Mouse (Mus musculus): ENCODE data around the gene Fkbp5.

Fkbp5 gene

GRCm38 (mm10) chr17:28523355-28524008 is 6.2 kb upstream of the Fkbp5 start:
- DNase-seq (ENCODE audit: low spot score in 2 of 2), result no peak

- peak; percentile 96 to 97 for DNase-seq (ENCODE audit: low spot score in 2 of 2)
These were observed 5.5 kb upstream of the Fkbp5 start for GRCm38 (mm10) chr17:28522623-28523354.

GRCm38 (mm10) chr17:28521920-28522319 is 4.6 kb upstream of the Fkbp5 start:
- no peak for DNase-seq (ENCODE audit: low spot score in 2 of 2)

GRCm38 (mm10) chr17:28521071-28521726 is 3.9 kb upstream of the Fkbp5 start:
- peak in 1 of 2 experiments; percentile 60 for DNase-seq (ENCODE audit: low spot score in 2 of 2)

GRCm38 (mm10) chr17:28520561-28520960 is 3.2 kb upstream of the Fkbp5 start:
- DNase-seq (ENCODE audit: low spot score in 2 of 2), result no peak

GRCm38 (mm10) chr17:28519827-28520226 is 2.5 kb upstream of the Fkbp5 start:
- DNase-seq (ENCODE audit: low spot score in 2 of 2), result peak in 1 of 2 experiments; percentile 63

GRCm38 (mm10) chr17:28518615-28519071 is 1.3 kb upstream of the Fkbp5 start:
- DNase-seq (ENCODE audit: low spot score in 2 of 2), result peak; percentile 52 to 68

- DNase-seq (ENCODE audit: low spot score in 2 of 2), result peak; percentile 71 to 77
These were observed 758 bp upstream of the Fkbp5 start for GRCm38 (mm10) chr17:28517956-28518614.

- peak in 1 of 2 experiments; percentile 57 for DNase-seq (ENCODE audit: low spot score in 2 of 2)
These were observed 446 bp downstream of the Fkbp5 start for GRCm38 (mm10) chr17:28516881-28517280.

- DNase-seq (ENCODE audit: low spot score in 2 of 2), result peak; percentile 54 to 55
These were observed 1.6 kb downstream of the Fkbp5 start for GRCm38 (mm10) chr17:28515431-28516341.

GRCm38 (mm10) chr17:28514555-28514954 is 2.8 kb downstream of the Fkbp5 start:
- DNase-seq (ENCODE audit: low spot score in 2 of 2), result no peak

GRCm38 (mm10) chr17:28513844-28514243 is 3.5 kb downstream of the Fkbp5 start:
- no peak for DNase-seq (ENCODE audit: low spot score in 2 of 2)

GRCm38 (mm10) chr17:28513337-28513736 is 4.0 kb downstream of the Fkbp5 start:
- DNase-seq (ENCODE audit: low spot score in 2 of 2), result no peak

GRCm38 (mm10) chr17:28512696-28513095 is 4.6 kb downstream of the Fkbp5 start:
- no peak for DNase-seq (ENCODE audit: low spot score in 2 of 2)

- DNase-seq (ENCODE audit: low spot score in 2 of 2), result no peak
These were observed 5.4 kb downstream of the Fkbp5 start for GRCm38 (mm10) chr17:28511616-28512541.

- no peak for DNase-seq (ENCODE audit: low spot score in 2 of 2)
These were observed 6.6 kb downstream of the Fkbp5 start for GRCm38 (mm10) chr17:28510445-28511342.

- DNase-seq (ENCODE audit: low spot score in 2 of 2), result no peak
These were observed 9.8 kb downstream of the Fkbp5 start for GRCm38 (mm10) chr17:28507496-28507895.

- DNase-seq (ENCODE audit: low spot score in 2 of 2), result no peak
These were observed 10.4 kb downstream of the Fkbp5 start for GRCm38 (mm10) chr17:28506895-28507294.

- DNase-seq (ENCODE audit: low spot score in 2 of 2), result no peak
These were observed 11.7 kb downstream of the Fkbp5 start for GRCm38 (mm10) chr17:28505591-28505990.

All from thymus, postnatal 10 days (tissue).